Mouse (Mus musculus): ENCODE results near the gene Dnajc15.

DNA sequence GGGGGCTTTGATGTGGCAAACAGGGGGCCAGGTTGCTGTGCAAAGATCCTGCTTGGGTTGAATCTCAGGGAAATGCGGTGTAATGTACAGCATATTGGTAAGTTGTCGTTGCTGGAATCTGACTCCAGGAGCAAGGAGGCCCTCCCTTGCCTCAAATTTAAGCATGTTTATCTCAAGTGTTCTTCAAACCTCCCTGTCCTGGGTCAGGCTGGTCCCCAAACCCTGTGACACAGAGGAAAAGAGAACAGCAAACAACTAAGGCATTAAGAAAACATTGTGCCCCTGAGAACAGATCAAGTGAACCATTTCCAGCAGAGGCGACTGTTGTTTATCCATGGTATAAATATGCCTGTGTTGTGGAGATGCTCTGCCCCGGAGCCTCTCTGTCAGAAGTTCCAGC lies 67.1 kb downstream of the Dnajc15 start:
- no peak for TF ChIP-seq CTCF (IDR thresholded peaks at IDR 0.05; ENCODE audit: borderline replicate concordance, insufficient read depth, low read length)
- TF ChIP-seq POLR2A (IDR thresholded peaks at IDR 0.05; ENCODE audit: low read depth, low read length), result no peak

Data from embryonic fibroblast, embryonic 13.5 days (primary cell).